Mouse (Mus musculus): ENCODE measurements at regions not wholly inside any gene's neighbourhood (a gene's known extent, or its start where the extent isn't known, plus 50 kb on each side); places are given as distances from the start of the nearest gene placed in this dataset.

- TF ChIP-seq EP300 (IDR thresholded peaks at IDR 0.05) (no peak), CTCF (IDR thresholded peaks at IDR 0.05) (no peak)
- Histone ChIP-seq H3K27ac (ENCODE audit: low read length) (no peak overlapping the region), H3K4me3 (ENCODE audit: low read depth, low read length) (no peak overlapping the region), H3K4me1 (ENCODE audit: insufficient read depth, low read depth, low read length) (no peaks in the 10 kb centered on the region), H3K27me3 (replicated peaks; ENCODE audit: insufficient read depth, low read length) (no peaks in the 10 kb centered on the region), H3K4me2 (replicated peaks; ENCODE audit: low read depth, low read length) (no peak overlapping the region), H3K36me3 (ENCODE audit: insufficient read depth, low read length) (no peaks in the 10 kb centered on the region), H3K9ac (replicated peaks; ENCODE audit: low read depth) (no peak overlapping the region), H3K9me3 (ENCODE audit: low read length) (no peaks in the 10 kb centered on the region)
- 77% methylated on average over 2 of the region's 2 CpGs for WGBS
- ATAC-seq: no peak
- DNase-seq (ENCODE audit: low spot score): no peak
Observed at GRCm38 (mm10) chr10:23430376-23430775, 79.8 kb upstream of the Eya4 start.

- Histone ChIP-seq H3K9ac (replicated peaks; ENCODE audit: low read depth) (no peak overlapping the region), H3K36me3 (ENCODE audit: insufficient read depth, low read length) (no peaks in the 10 kb centered on the region), H3K4me3 (ENCODE audit: low read depth, low read length) (no peak overlapping the region), H3K4me2 (replicated peaks; ENCODE audit: low read depth, low read length) (no peak overlapping the region), H3K4me1 (ENCODE audit: insufficient read depth, low read depth, low read length) (no peaks in the 10 kb centered on the region), H3K9me3 (ENCODE audit: low read length) (no peaks in the 10 kb centered on the region), H3K27ac (ENCODE audit: low read length) (no peak overlapping the region), H3K27me3 (replicated peaks; ENCODE audit: insufficient read depth, low read length) (no peaks in the 10 kb centered on the region)
- DNase-seq (ENCODE audit: low spot score) (no peak), ATAC-seq (no peak)
- TF ChIP-seq EP300 (IDR thresholded peaks at IDR 0.05) (no peak), CTCF (IDR thresholded peaks at IDR 0.05) (no peak)
- 76% methylated on average over 7 of the region's 7 CpGs for WGBS
Observed at GRCm38 (mm10) chr10:23413794-23414518, 63.4 kb upstream of the Eya4 start.

DNA sequence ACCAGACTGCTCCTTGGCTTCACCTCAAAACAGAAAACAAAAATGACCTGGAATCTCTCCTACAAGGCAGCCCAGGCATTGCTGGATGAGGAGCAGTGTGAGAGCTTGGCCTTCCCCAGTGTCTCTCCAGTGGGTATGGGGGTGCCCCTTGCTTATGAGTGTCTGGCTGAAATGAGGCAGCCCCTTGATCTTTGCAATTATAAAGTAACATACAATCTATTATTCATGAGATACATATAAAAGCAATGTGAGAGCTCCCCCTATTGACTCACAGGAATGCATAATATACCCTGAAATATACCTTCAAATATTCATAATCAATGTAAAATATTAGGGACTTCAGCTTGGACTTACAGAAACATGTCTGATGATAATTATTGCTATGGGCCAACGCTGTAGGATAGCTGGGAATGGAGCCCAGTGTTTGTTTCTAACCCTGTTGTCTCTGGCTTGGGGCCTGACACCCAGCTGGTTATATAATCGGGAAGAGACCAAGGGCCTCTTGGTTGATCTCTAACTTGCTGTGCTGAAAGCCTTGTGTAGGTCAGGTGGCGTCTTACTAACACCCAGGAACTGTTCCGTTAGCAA lies 52.9 kb upstream of the Eya4 start:
- TF ChIP-seq CTCF (IDR thresholded peaks at IDR 0.05): peak; percentile 40
- no peak for TF ChIP-seq EP300 (IDR thresholded peaks at IDR 0.05)
- Histone ChIP-seq H3K27ac (ENCODE audit: low read length) (no peak overlapping the region), H3K9me3 (ENCODE audit: low read length) (no peaks in the 10 kb centered on the region), H3K36me3 (ENCODE audit: insufficient read depth, low read length) (no peaks in the 10 kb centered on the region), H3K4me3 (ENCODE audit: low read depth, low read length) (no peak overlapping the region), H3K4me1 (ENCODE audit: insufficient read depth, low read depth, low read length) (no peaks in the 10 kb centered on the region), H3K9ac (replicated peaks; ENCODE audit: low read depth) (no peak overlapping the region), H3K4me2 (replicated peaks; ENCODE audit: low read depth, low read length) (no peak overlapping the region), H3K27me3 (replicated peaks; ENCODE audit: insufficient read depth, low read length) (no peaks in the 10 kb centered on the region)
- ATAC-seq (no peak), DNase-seq (ENCODE audit: low spot score) (peak; percentile 38)
- WGBS: 42% methylated on average over 4 of the region's 4 CpGs

Data from lung, postnatal 0 days (tissue).